Mouse (Mus musculus): Measurements from ENCODE around the gene Bdp1. TPM values are rescaled to one million over a fixed set of nuclear protein-coding genes. Genes with fewer than 3 reads are reported as not detected.
A peak's percentile ranks its signal among the peaks of the same experiment; 100 is the strongest.
"Not testable (repeated sequence)": the region's sequence is repeated elsewhere in the genome, so short reads cannot be mapped to it uniquely, and the experiment has no call there.

Bdp1 gene
- polyA plus RNA-seq, 1 experiment from 2014 or later = 24.9 TPM

GRCm38 (mm10) chr13:100071473-100071872, 32.4 kb downstream of the Bdp1 start:
- Histone ChIP-seq H3K27ac (ENCODE audit: poor library complexity, severe bottlenecking) (no peak overlapping the region), H3K27me3 (replicated peaks) (no peaks in the 10 kb centered on the region), H3K36me3 (peaks cover 70% of the 10 kb centered on the region), H3K4me2 (no peak overlapping the region), H3K9ac (no peak overlapping the region), H3K4me3 (no peak overlapping the region), H3K9me3 (replicated peaks) (no peaks in the 10 kb centered on the region), H3K4me1 (replicated peaks) (no peaks in the 10 kb centered on the region)
- ATAC-seq (ENCODE audit: insufficient number of reproducible peaks, low FRiP score) = no peak
- 88% methylated on average over 8 of the region's 8 CpGs for WGBS

GRCm38 (mm10) chr13:100067821-100068220, 36.0 kb downstream of the Bdp1 start:
- ATAC-seq (ENCODE audit: insufficient number of reproducible peaks, low FRiP score) = no peak
- Histone ChIP-seq H3K27me3 (replicated peaks) (no peaks in the 10 kb centered on the region), H3K9me3 (replicated peaks) (no peaks in the 10 kb centered on the region), H3K4me1 (replicated peaks) (0 out of 2 replicates have a peak, but pooled peaks cover 2% of the 10 kb centered on the region), H3K36me3 (peaks cover 56% of the 10 kb centered on the region), H3K9ac (no peak overlapping the region), H3K4me3 (no peak overlapping the region), H3K4me2 (no peak overlapping the region), H3K27ac (ENCODE audit: poor library complexity, severe bottlenecking) (no peak overlapping the region)
- WGBS = 70% methylated on average over 6 of the region's 6 CpGs

- no peak overlapping the region for H3K4me3 ChIP-seq
Observed at GRCm38 (mm10) chr13:100063936-100064335, 39.9 kb downstream of the Bdp1 start.

GRCm38 (mm10) chr13:100057738-100058137, 46.1 kb downstream of the Bdp1 start:
- H3K9ac ChIP-seq; H3K4me2 ChIP-seq; ATAC-seq (ENCODE audit: insufficient number of reproducible peaks, low FRiP score); H3K9me3 ChIP-seq (replicated peaks); H3K27ac ChIP-seq (ENCODE audit: poor library complexity, severe bottlenecking); H3K4me1 ChIP-seq (replicated peaks); H3K4me3 ChIP-seq; H3K27me3 ChIP-seq (replicated peaks): not testable (repeated sequence)
- 93% methylated on average over 8 of the region's 8 CpGs for WGBS
- peaks cover 81% of the 10 kb centered on the region for H3K36me3 ChIP-seq

More at GRCm38 (mm10) chr13:100063936-100064335, 39.9 kb downstream of the Bdp1 start:
- ATAC-seq (ENCODE audit: insufficient number of reproducible peaks, low FRiP score) = no peak
- H3K36me3 ChIP-seq = peaks cover 57% of the 10 kb centered on the region
- no peak overlapping the region for H3K9ac ChIP-seq
- H3K4me2 ChIP-seq = no peak overlapping the region
- H3K9me3 ChIP-seq (replicated peaks) = no peaks in the 10 kb centered on the region
- H3K27me3 ChIP-seq (replicated peaks) = no peaks in the 10 kb centered on the region
- 76% methylated on average over 3 of the region's 3 CpGs for WGBS
- no peak overlapping the region for H3K27ac ChIP-seq (ENCODE audit: poor library complexity, severe bottlenecking)
- H3K4me1 ChIP-seq (replicated peaks) = 0 out of 2 replicates have a peak, but pooled peaks cover 2% of the 10 kb centered on the region

GRCm38 (mm10) chr13:100026013-100026412, 77.9 kb downstream of the Bdp1 start:
- no peak overlapping the region for H3K27ac ChIP-seq (ENCODE audit: poor library complexity, severe bottlenecking)
- ATAC-seq (ENCODE audit: insufficient number of reproducible peaks, low FRiP score) = no peak
- H3K36me3 ChIP-seq = peaks cover 68% of the 10 kb centered on the region
- H3K4me1 ChIP-seq (replicated peaks) = no peaks in the 10 kb centered on the region
- H3K27me3 ChIP-seq (replicated peaks) = no peaks in the 10 kb centered on the region
- no peaks in the 10 kb centered on the region for H3K9me3 ChIP-seq (replicated peaks)
- H3K4me2 ChIP-seq = no peak overlapping the region
- H3K4me3 ChIP-seq = no peak overlapping the region
- no peak overlapping the region for H3K9ac ChIP-seq
- WGBS = 90% methylated on average over 6 of the region's 6 CpGs

- WGBS = 88% methylated on average over 9 of the region's 9 CpGs
- peaks cover 13% of the 10 kb centered on the region for H3K4me1 ChIP-seq (replicated peaks)
- no peaks in the 10 kb centered on the region for H3K27me3 ChIP-seq (replicated peaks)
- ATAC-seq (ENCODE audit: insufficient number of reproducible peaks, low FRiP score) = no peak
- H3K9me3 ChIP-seq (replicated peaks) = no peaks in the 10 kb centered on the region
- no peak overlapping the region for H3K4me3 ChIP-seq
- peaks cover 14% of the 10 kb centered on the region for H3K36me3 ChIP-seq
- no peak overlapping the region for H3K4me2 ChIP-seq
- no peak overlapping the region for H3K9ac ChIP-seq
- no peak overlapping the region for H3K27ac ChIP-seq (ENCODE audit: poor library complexity, severe bottlenecking)
Observed at GRCm38 (mm10) chr13:100016891-100017290, 87.0 kb downstream of the Bdp1 start.

GRCm38 (mm10) chr13:100015937-100016336, 87.9 kb downstream of the Bdp1 start:
- H3K4me3 ChIP-seq = peak overlapping the region; percentile 71
- peaks cover 13% of the 10 kb centered on the region for H3K4me1 ChIP-seq (replicated peaks)
- H3K27me3 ChIP-seq (replicated peaks) = no peaks in the 10 kb centered on the region
- H3K4me2 ChIP-seq = peak overlapping the region; percentile 84
- 11% methylated on average over 8 of the region's 8 CpGs for WGBS
- H3K9ac ChIP-seq = peak overlapping the region; percentile 69
- peaks cover 10% of the 10 kb centered on the region for H3K36me3 ChIP-seq
- H3K27ac ChIP-seq (ENCODE audit: poor library complexity, severe bottlenecking) = peak overlapping the region; percentile 11; the same call in 1 of the 2 replicates
- H3K9me3 ChIP-seq (replicated peaks) = no peaks in the 10 kb centered on the region
- ATAC-seq (ENCODE audit: insufficient number of reproducible peaks, low FRiP score) = no peak; the same call in 1 of the 2 replicates

- WGBS = 5% methylated on average over 47 of the region's 47 CpGs
- Histone ChIP-seq H3K36me3 (peaks cover 5% of the 10 kb centered on the region), H3K4me3 (peak within 1 kb of the TSS; percentile 71), H3K27me3 (replicated peaks) (no peaks in the 10 kb centered on the region), H3K9ac (peak within 1 kb of the TSS; percentile 78), H3K4me1 (replicated peaks) (peaks cover 13% of the 10 kb centered on the region), H3K27ac (ENCODE audit: poor library complexity, severe bottlenecking) (peak within 1 kb of the TSS; percentile 55), H3K9me3 (replicated peaks) (no peaks in the 10 kb centered on the region), H3K4me2 (peak within 1 kb of the TSS; percentile 84)
- peak; percentile 100 for ATAC-seq (ENCODE audit: insufficient number of reproducible peaks, low FRiP score)
Observed at GRCm38 (mm10) chr13:100014906-100015895, 88.7 kb downstream of the Bdp1 start, which contains the start of gene Mccc2. TSS of gene Mccc2 (minus strand) at chr13:100015639.

- no peak overlapping the region for H3K9ac ChIP-seq
- no peak for ATAC-seq (ENCODE audit: insufficient number of reproducible peaks, low FRiP score)
- H3K27me3 ChIP-seq (replicated peaks) = no peaks in the 10 kb centered on the region
- WGBS = 85% methylated on average over 12 of the region's 12 CpGs
- no peak overlapping the region for H3K27ac ChIP-seq (ENCODE audit: poor library complexity, severe bottlenecking)
- no peak overlapping the region for H3K4me3 ChIP-seq
- no peak overlapping the region for H3K4me2 ChIP-seq
- no peaks in the 10 kb centered on the region for H3K9me3 ChIP-seq (replicated peaks)
- H3K4me1 ChIP-seq (replicated peaks) = peaks cover 7% of the 10 kb centered on the region
- H3K36me3 ChIP-seq = no peaks in the 10 kb centered on the region
Observed at GRCm38 (mm10) chr13:100005911-100006496, 97.9 kb downstream of the Bdp1 start.

- Histone ChIP-seq H3K4me1 (replicated peaks) (peaks cover 4% of the 10 kb centered on the region), H3K9ac (0 out of 2 replicates have a peak overlapping the region, but pooled peaks have one; percentile 10), H3K4me3 (no peak overlapping the region), H3K9me3 (replicated peaks) (no peaks in the 10 kb centered on the region), H3K36me3 (no peaks in the 10 kb centered on the region), H3K4me2 (no peak overlapping the region), H3K27me3 (replicated peaks) (no peaks in the 10 kb centered on the region), H3K27ac (ENCODE audit: poor library complexity, severe bottlenecking) (no peak overlapping the region)
- 34% methylated on average over 5 of the region's 5 CpGs for WGBS
- peak; percentile 42; the same call in 1 of the 2 replicates for ATAC-seq (ENCODE audit: insufficient number of reproducible peaks, low FRiP score)
Observed at GRCm38 (mm10) chr13:100001790-100002196, 102.1 kb downstream of the Bdp1 start.

GRCm38 (mm10) chr13:99999078-99999477, 104.8 kb downstream of the Bdp1 start:
- no peaks in the 10 kb centered on the region for H3K36me3 ChIP-seq
- no peaks in the 10 kb centered on the region for H3K9me3 ChIP-seq (replicated peaks)
- no peak for ATAC-seq (ENCODE audit: insufficient number of reproducible peaks, low FRiP score)
- 85% methylated on average over 3 of the region's 3 CpGs for WGBS
- H3K27me3 ChIP-seq (replicated peaks) = no peaks in the 10 kb centered on the region
- no peak overlapping the region for H3K27ac ChIP-seq (ENCODE audit: poor library complexity, severe bottlenecking)
- H3K4me1 ChIP-seq (replicated peaks) = peaks cover 4% of the 10 kb centered on the region
- no peak overlapping the region for H3K9ac ChIP-seq
- no peak overlapping the region for H3K4me2 ChIP-seq
- H3K4me3 ChIP-seq = no peak overlapping the region
